Mouse (Mus musculus) MEL (cell line): ENCODE measurements at regions not wholly inside any gene's neighbourhood (a gene's known extent, or its start where the extent isn't known, plus 50 kb on each side); places are given as distances from the start of the nearest gene placed in this dataset.

Experiments used
- DNase-seq: peaks from one replicate; pipeline ENCODE4 v3.0.0; 2011; ENCODE audit warnings: low read depth, low spot score
- H3K27ac ChIP-seq: 2 replicates; pipeline ENCODE4 v1.5.1; 2012; ENCODE audit warnings: low read depth, mild to moderate bottlenecking, control low read depth, low read length, moderate library complexity; ENCODE audit not compliant: control insufficient read depth
- H3K27me3 ChIP-seq, 2 experiments: fragments of 150-350 bp in 1 of 2; sonication (generic) in 1 of 2; 2 replicates each; pipeline ENCODE4 v1.6.1; 2012; ENCODE audit warnings: low read length in 2 of 2, mild to moderate bottlenecking in 2 of 2, improper control_type of control experiment in 1 of 2, moderate library complexity in 1 of 2; ENCODE audit not compliant: insufficient read depth in 2 of 2, control insufficient read depth in 1 of 2
- H3K36me3 ChIP-seq, 2 experiments: 2 replicates each; pipeline ENCODE4 v1.6.1; 2012 to 2014; ENCODE audit warnings: low read length in 2 of 2, improper control_type of control experiment in 1 of 2, inconsistent platforms in 1 of 2, mild to moderate bottlenecking in 1 of 2; ENCODE audit not compliant: insufficient read depth in 2 of 2, control insufficient read depth in 1 of 2
- H3K4me1 ChIP-seq, 2 experiments: fragments of 150-350 bp in 1 of 2; sonication (generic) in 1 of 2; 2 replicates each; pipeline ENCODE4 v1.6.1; 2012; ENCODE audit warnings: low read length in 2 of 2, improper control_type of control experiment in 1 of 2, mild to moderate bottlenecking in 1 of 2; ENCODE audit not compliant: insufficient read depth in 2 of 2, control insufficient read depth in 1 of 2
- H3K4me3 ChIP-seq, 2 experiments: fragments of 150-350 bp in 1 of 2; sonication (generic) in 1 of 2; 2 replicates each; pipeline ENCODE4 v1.5.1; 2012; ENCODE audit warnings: low read depth in 2 of 2, low read length in 2 of 2, mild to moderate bottlenecking in 2 of 2, moderate library complexity in 2 of 2, control low read depth in 1 of 2, improper control_type of control experiment in 1 of 2; ENCODE audit not compliant: control insufficient read depth in 1 of 2, insufficient read depth in 1 of 2
- H3K79me2 ChIP-seq: 2 replicates; pipeline ENCODE4 v1.6.1; 2012; ENCODE audit warnings: mild to moderate bottlenecking, low read length, moderate library complexity; ENCODE audit not compliant: control insufficient read depth, poor library complexity, insufficient read depth
- H3K9ac ChIP-seq: 2 replicates; pipeline ENCODE4 v1.6.1; 2012; ENCODE audit warnings: low read depth, mild to moderate bottlenecking, control low read depth, low read length, moderate library complexity; ENCODE audit not compliant: control insufficient read depth, poor library complexity, severe bottlenecking
- H3K9me3 ChIP-seq: fragments of 150-350 bp; sonication (generic); replicated peaks from 2 replicates; pipeline ENCODE4 v1.6.1; 2012; ENCODE audit warnings: mild to moderate bottlenecking, low read length, improper control_type of control experiment, moderate library complexity; ENCODE audit not compliant: insufficient read depth
- CHD1 ChIP-seq: IDR thresholded peaks from 2 replicates; pipeline ENCODE4 v1.6.1; 2012; ENCODE audit warnings: low read depth, mild to moderate bottlenecking, inconsistent platforms, low read length, improper control_type of control experiment
- CHD2 ChIP-seq: IDR thresholded peaks from 2 replicates; pipeline ENCODE4 v1.6.1; 2011; ENCODE audit warnings: low read length, improper control_type of control experiment
- CTCF ChIP-seq, 3 experiments: IDR thresholded peaks in 2 of 3; conservative IDR thresholded peaks in 1 of 3; 2 replicates each; pipeline ENCODE4 v1.5.1; 2011 to 2012; ENCODE audit warnings: low read length in 3 of 3, low read depth in 2 of 3, mild to moderate bottlenecking in 2 of 3, improper control_type of control experiment in 1 of 3, inconsistent platforms in 1 of 3, mixed read lengths in 1 of 3, moderate library complexity in 1 of 3; ENCODE audit not compliant: control insufficient read depth in 1 of 3, insufficient read depth in 1 of 3, poor library complexity in 1 of 3, severe bottlenecking in 1 of 3
- E2F4 ChIP-seq: IDR thresholded peaks from 2 replicates; pipeline ENCODE4 v1.6.1; 2011; ENCODE audit warnings: low read depth, low read length, improper control_type of control experiment, borderline replicate concordance
- ELF1 ChIP-seq: IDR thresholded peaks from 2 replicates; pipeline ENCODE4 v1.6.1; 2014; ENCODE audit warnings: low read depth, mild to moderate bottlenecking, inconsistent platforms, low read length, improper control_type of control experiment, moderate library complexity
- EP300 ChIP-seq, 2 experiments: IDR thresholded peaks; 2 replicates each; pipeline ENCODE4 v1.6.1; 2011; ENCODE audit warnings: improper control_type of control experiment in 2 of 2, low read length in 2 of 2, low read depth in 1 of 2, mild to moderate bottlenecking in 1 of 2
- GABPA ChIP-seq: IDR thresholded peaks from 2 replicates; pipeline ENCODE4 v1.6.1; 2012; ENCODE audit warnings: low read depth, mild to moderate bottlenecking, inconsistent platforms, low read length, improper control_type of control experiment, moderate library complexity
- GATA1 ChIP-seq: IDR thresholded peaks from 2 replicates; pipeline ENCODE4 v1.6.1; 2011; ENCODE audit warnings: low read depth, low read length, improper control_type of control experiment
- KAT2A ChIP-seq: conservative IDR thresholded peaks from 2 replicates; pipeline ENCODE4 v1.6.1; 2012; ENCODE audit warnings: low read depth, low read length, improper control_type of control experiment, inconsistent platforms
- MAX ChIP-seq: IDR thresholded peaks from 2 replicates; pipeline ENCODE4 v1.6.1; 2011; ENCODE audit warnings: low read length, improper control_type of control experiment
- MEF2A ChIP-seq: IDR thresholded peaks from 2 replicates; pipeline ENCODE4 v1.6.1; 2014; ENCODE audit warnings: low read depth, mild to moderate bottlenecking, inconsistent platforms, low read length, improper control_type of control experiment; ENCODE audit not compliant: poor library complexity, insufficient replicate concordance, severe bottlenecking; ENCODE audit errors: extremely low read depth
- MYC ChIP-seq: IDR thresholded peaks from 2 replicates; pipeline ENCODE4 v1.6.1; 2011; ENCODE audit warnings: low read depth, mild to moderate bottlenecking, low read length, improper control_type of control experiment, moderate library complexity
- NELFE ChIP-seq: IDR thresholded peaks from 2 replicates; pipeline ENCODE4 v1.6.1; 2011; ENCODE audit warnings: low read depth, low read length, improper control_type of control experiment
- NRF1 ChIP-seq: IDR thresholded peaks from 2 replicates; pipeline ENCODE4 v1.6.1; 2014; ENCODE audit warnings: low read depth, mild to moderate bottlenecking, inconsistent platforms, low read length, improper control_type of control experiment, moderate library complexity; ENCODE audit not compliant: poor library complexity, insufficient read depth, severe bottlenecking
- POLR2A ChIP-seq, 2 experiments: IDR thresholded peaks; 2 replicates each; pipeline ENCODE4 v1.6.1; 2011 to 2012; ENCODE audit warnings: low read length in 2 of 2, mild to moderate bottlenecking in 2 of 2, control low read depth in 1 of 2, improper control_type of control experiment in 1 of 2, low read depth in 1 of 2, moderate library complexity in 1 of 2; ENCODE audit not compliant: control insufficient read depth in 1 of 2, insufficient read depth in 1 of 2, poor library complexity in 1 of 2
- POLR2AphosphoS2 ChIP-seq: IDR thresholded peaks from 2 replicates; pipeline ENCODE4 v1.6.1; 2011; ENCODE audit warnings: low read length, improper control_type of control experiment
- SMC3 ChIP-seq: IDR thresholded peaks from 2 replicates; pipeline ENCODE4 v1.6.1; 2011; ENCODE audit warnings: low read depth, low read length, improper control_type of control experiment
- TAL1 ChIP-seq: IDR thresholded peaks from 2 replicates; pipeline ENCODE4 v1.6.1; 2012; ENCODE audit warnings: mild to moderate bottlenecking, inconsistent platforms, low read length, moderate library complexity, mixed read lengths
- TBP ChIP-seq: IDR thresholded peaks from 2 replicates; pipeline ENCODE4 v1.8.0; 2011; ENCODE audit warnings: low read depth, low read length, improper control_type of control experiment
- TCF12 ChIP-seq: IDR thresholded peaks from 2 replicates; pipeline ENCODE4 v1.6.1; 2014; ENCODE audit warnings: low read depth, mild to moderate bottlenecking, inconsistent platforms, low read length, improper control_type of control experiment, moderate library complexity
- UBTF ChIP-seq: IDR thresholded peaks from 2 replicates; pipeline ENCODE4 v1.6.1; 2012; ENCODE audit warnings: low read depth, mild to moderate bottlenecking, inconsistent platforms, low read length, improper control_type of control experiment, moderate library complexity, borderline replicate concordance; ENCODE audit not compliant: insufficient read depth
- USF1 ChIP-seq: IDR thresholded peaks from 2 replicates; pipeline ENCODE4 v1.6.1; 2014; ENCODE audit warnings: low read depth, mild to moderate bottlenecking, inconsistent platforms, low read length, improper control_type of control experiment, moderate library complexity
- ZC3H11A ChIP-seq: IDR thresholded peaks from 2 replicates; pipeline ENCODE4 v1.6.1; 2012; ENCODE audit warnings: low read depth, mild to moderate bottlenecking, inconsistent platforms, low read length, improper control_type of control experiment
- ZMIZ1 ChIP-seq: IDR thresholded peaks from 2 replicates; pipeline ENCODE4 v1.6.1; 2012; ENCODE audit warnings: low read depth, mild to moderate bottlenecking, inconsistent platforms, low read length, improper control_type of control experiment, moderate library complexity
- ZNF384 ChIP-seq: IDR thresholded peaks from 2 replicates; pipeline ENCODE4 v1.6.1; 2012; ENCODE audit warnings: low read depth, mild to moderate bottlenecking, inconsistent platforms, low read length, improper control_type of control experiment

DNA sequence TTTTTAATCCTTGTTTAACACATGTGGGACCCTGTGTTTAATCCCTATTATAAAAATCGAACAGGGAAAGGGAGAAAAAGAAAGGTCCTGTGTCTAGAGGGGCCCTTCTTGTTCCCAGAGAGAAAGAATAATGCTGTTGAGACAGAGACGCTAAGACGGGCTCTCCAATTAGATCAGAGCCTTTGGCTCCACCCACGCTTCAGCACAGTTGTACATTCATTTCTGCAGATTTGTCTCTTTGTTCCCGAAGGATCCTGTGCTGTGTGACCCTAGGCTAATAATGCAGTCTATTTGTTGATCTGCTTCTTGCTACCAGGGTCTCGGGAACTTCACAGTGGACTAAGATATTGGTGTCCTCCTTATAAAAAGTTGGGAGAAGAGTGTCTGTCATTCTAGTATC, 92.0 kb downstream of the Cdc5l start:
- H3K36me3 ChIP-seq, result no peaks in the 10 kb centered on the region
- no peak overlapping the region for H3K4me3 ChIP-seq
- H3K27me3 ChIP-seq, result no peaks in the 10 kb centered on the region
- DNase-seq, result no peak
- no peak overlapping the region for H3K27ac ChIP-seq
- H3K9me3 ChIP-seq, result no peaks in the 10 kb centered on the region
- H3K79me2 ChIP-seq, result no peaks in the 10 kb centered on the region
- H3K4me1 ChIP-seq, result no peaks in the 10 kb centered on the region; a peak in 1 of 4 replicates
- no peak for TF ChIP-seq CTCF (IDR thresholded peaks at IDR 0.05 in 2 of 3, conservative IDR thresholded peaks at IDR 0.05 in 1 of 3; ENCODE audit: control insufficient read depth in 1 of 3, insufficient read depth in 1 of 3, low read depth in 2 of 3, low read length in 3 of 3, poor library complexity in 1 of 3, severe bottlenecking in 1 of 3)
- no peak for TF ChIP-seq CHD2
- no peak for TF ChIP-seq EP300 (IDR thresholded peaks at IDR 0.05; ENCODE audit: low read depth in 1 of 2, low read length in 2 of 2)
- TF ChIP-seq POLR2AphosphoS2, result no peak
- TF ChIP-seq NELFE, result no peak
- TF ChIP-seq CHD1, result no peak
- TF ChIP-seq MAX, result no peak
- no peak for TF ChIP-seq TBP
- no peak for TF ChIP-seq POLR2A (IDR thresholded peaks at IDR 0.05; ENCODE audit: control insufficient read depth in 1 of 2, insufficient read depth in 1 of 2, low read depth in 1 of 2, low read length in 2 of 2, poor library complexity in 1 of 2)
- TF ChIP-seq ELF1, result no peak
- no peak for TF ChIP-seq UBTF
- no peak for TF ChIP-seq USF1
- no peak overlapping the region for H3K9ac ChIP-seq

DNA sequence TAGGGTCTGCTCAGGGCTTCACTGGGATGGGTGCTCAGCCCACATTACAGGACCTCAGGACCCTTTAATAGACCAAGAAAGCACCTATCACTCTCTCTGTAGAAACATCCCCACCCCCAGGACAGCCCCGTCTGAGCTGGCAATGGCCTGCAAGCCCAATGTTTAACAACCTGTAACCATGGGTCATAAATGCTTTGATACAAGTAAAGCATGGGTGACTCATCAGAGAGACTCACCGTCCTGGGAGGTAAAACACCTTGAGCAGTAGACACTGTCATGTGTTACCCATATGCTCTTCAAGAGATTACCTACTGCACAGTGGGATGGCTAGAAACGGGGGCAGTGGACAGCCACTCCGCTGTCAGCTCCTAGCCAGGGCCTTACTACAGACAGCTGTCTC, 92.7 kb downstream of the Cdc5l start:
- H3K79me2 ChIP-seq, result no peaks in the 10 kb centered on the region
- H3K27me3 ChIP-seq, result no peaks in the 10 kb centered on the region
- DNase-seq, result no peak
- no peak overlapping the region for H3K9ac ChIP-seq
- H3K36me3 ChIP-seq, result no peaks in the 10 kb centered on the region
- TF ChIP-seq SMC3 (no peak), POLR2AphosphoS2 (no peak), ZC3H11A (no peak), ELF1 (no peak), USF1 (no peak), ZMIZ1 (no peak), MYC (no peak), TAL1 (no peak), ZNF384 (no peak), TCF12 (no peak), KAT2A (no peak), NRF1 (no peak), POLR2A (IDR thresholded peaks at IDR 0.05; ENCODE audit: control insufficient read depth in 1 of 2, insufficient read depth in 1 of 2, low read depth in 1 of 2, low read length in 2 of 2, poor library complexity in 1 of 2) (no peak), MEF2A (no peak), CTCF (IDR thresholded peaks at IDR 0.05 in 2 of 3, conservative IDR thresholded peaks at IDR 0.05 in 1 of 3; ENCODE audit: control insufficient read depth in 1 of 3, insufficient read depth in 1 of 3, low read depth in 2 of 3, low read length in 3 of 3, poor library complexity in 1 of 3, severe bottlenecking in 1 of 3) (no peak), GATA1 (no peak), GABPA (no peak), CHD2 (no peak), NELFE (no peak), E2F4 (no peak)
- TF ChIP-seq, all 39 proteins: peak for 0
- Histone ChIP-seq H3K9me3 (no peaks in the 10 kb centered on the region), H3K4me3 (no peak overlapping the region), H3K27ac (no peak overlapping the region), H3K4me1 (no peaks in the 10 kb centered on the region; a peak in 1 of 4 replicates)
